Mouse (Mus musculus) kidney, adult 2 months (tissue): Measurements from ENCODE around the gene Hnrnpa3. TPM values are rescaled to one million over a fixed set of nuclear protein-coding genes. Genes with fewer than 3 reads are reported as not detected.

Experiments used
- DNase-seq: peaks from one replicate; pipeline ENCODE4 v3.0.0; 2021
- H3K27ac ChIP-seq: fragments of 200-500 bp; 2 replicates; pipeline ENCODE4 v1.5.1; 2012; ENCODE audit warnings: low read depth, low read length, control low read depth, inconsistent platforms; ENCODE audit not compliant: insufficient read depth
- H3K27me3 ChIP-seq: fragments of 200-500 bp; replicated peaks from 2 replicates; pipeline ENCODE4 v1.6.1; 2012; ENCODE audit warnings: mild to moderate bottlenecking, moderate library complexity, low read length, inconsistent platforms; ENCODE audit not compliant: control insufficient read depth, insufficient read depth
- H3K36me3 ChIP-seq: fragments of 200-500 bp; 2 replicates; pipeline ENCODE4 v1.6.1; 2012; ENCODE audit warnings: mild to moderate bottlenecking, moderate library complexity, low read length, inconsistent platforms; ENCODE audit not compliant: control insufficient read depth, insufficient read depth
- H3K4me1 ChIP-seq: fragments of 200-500 bp; 2 replicates; pipeline ENCODE4 v1.6.1; 2011; ENCODE audit warnings: low read length; ENCODE audit not compliant: control insufficient read depth, insufficient read depth
- H3K4me3 ChIP-seq: fragments of 200-500 bp; 2 replicates; pipeline ENCODE4 v1.5.1; 2011; ENCODE audit warnings: mild to moderate bottlenecking, low read depth, low read length, control low read depth; ENCODE audit not compliant: insufficient read depth
- CTCF ChIP-seq: fragments of 200-500 bp; conservative IDR thresholded peaks from 2 replicates; pipeline ENCODE4 v1.5.1; 2011; ENCODE audit warnings: low read depth, mild to moderate bottlenecking, control low read depth, low read length, moderate library complexity, mixed read lengths; ENCODE audit not compliant: insufficient read depth, insufficient read length
- POLR2A ChIP-seq: fragments of 200-500 bp; IDR thresholded peaks from one replicate; pipeline ENCODE4 v1.6.1; 2011; ENCODE audit warnings: low read depth, low read length, control low read depth
- WGBS: fragments of 180-500 bp; shearing (Covaris S2); methylation state at CpG from one replicate; pipeline ENCODE4 v1.1.7; 2018; 5-methylcytosine and 5-hydroxymethylcytosine counted together
- polyA plus RNA-seq: library from polyadenylated mRNA; depleted of rRNA; stranded (reverse); fragments of >200 nt; gene quantifications from 2 replicates; pipeline ENCODE4 v1.2.3, GENCODE M21; 2012

Gene Hnrnpa3
- polyA plus RNA-seq, 1 experiment, result 34.0 TPM

DNA sequence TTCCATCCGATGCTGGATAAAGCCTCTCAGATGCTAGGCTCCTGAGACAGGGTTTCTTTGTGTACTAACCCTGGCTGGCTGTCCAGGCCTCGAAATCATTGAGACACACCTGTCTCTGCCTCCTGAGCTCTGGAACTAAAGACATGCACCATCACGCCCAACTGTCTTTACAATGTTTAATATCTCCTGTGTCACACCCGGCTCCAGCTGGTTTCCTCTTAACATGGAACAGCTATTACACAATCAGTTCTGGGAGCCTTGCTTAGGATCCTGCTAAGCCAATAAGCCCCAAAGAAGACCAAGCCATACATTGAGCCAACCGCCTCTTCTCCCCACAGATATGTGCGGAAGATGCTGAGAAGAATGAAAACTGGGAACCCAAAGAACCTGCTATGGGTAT is 44.5 kb upstream of the Hnrnpa3 start:
- TF ChIP-seq CTCF, result no peak
- no peak for TF ChIP-seq POLR2A
- WGBS, result 88% methylated on average over 6 of the region's 6 CpGs
- Histone ChIP-seq H3K27ac (no peak overlapping the region), H3K36me3 (no peaks in the 10 kb centered on the region), H3K4me3 (no peak overlapping the region), H3K4me1 (peaks cover 11% of the 10 kb centered on the region), H3K27me3 (no peaks in the 10 kb centered on the region)
- DNase-seq, result no peak

DNA sequence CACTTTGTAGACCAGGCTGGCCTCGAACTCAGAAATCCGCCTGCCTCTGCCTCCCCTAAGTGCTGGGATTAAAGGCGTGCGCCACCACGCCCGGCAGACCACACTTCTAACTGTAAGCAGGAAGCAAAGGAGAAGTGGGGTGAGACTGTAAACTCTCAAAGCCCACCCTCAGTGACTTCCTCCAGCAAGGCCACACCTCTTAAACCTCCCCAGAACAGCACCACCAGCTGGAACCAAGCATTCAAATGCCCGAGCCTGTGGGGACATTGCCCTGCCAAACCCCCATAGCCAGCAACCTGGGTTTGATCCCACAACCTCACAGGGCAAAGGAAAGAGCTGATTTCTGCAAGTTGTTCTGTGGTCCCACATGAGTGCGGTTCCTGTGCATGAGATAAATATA is 42.1 kb upstream of the Hnrnpa3 start:
- Histone ChIP-seq H3K27me3 (no peaks in the 10 kb centered on the region), H3K36me3 (no peaks in the 10 kb centered on the region), H3K4me1 (peaks cover 11% of the 10 kb centered on the region), H3K27ac (no peak overlapping the region), H3K4me3 (no peak overlapping the region)
- TF ChIP-seq POLR2A (no peak), CTCF (no peak)
- whole genome bisulfite sequencing, result 95% methylated on average over 8 of the region's 8 CpGs
- no peak for DNase-seq

DNA sequence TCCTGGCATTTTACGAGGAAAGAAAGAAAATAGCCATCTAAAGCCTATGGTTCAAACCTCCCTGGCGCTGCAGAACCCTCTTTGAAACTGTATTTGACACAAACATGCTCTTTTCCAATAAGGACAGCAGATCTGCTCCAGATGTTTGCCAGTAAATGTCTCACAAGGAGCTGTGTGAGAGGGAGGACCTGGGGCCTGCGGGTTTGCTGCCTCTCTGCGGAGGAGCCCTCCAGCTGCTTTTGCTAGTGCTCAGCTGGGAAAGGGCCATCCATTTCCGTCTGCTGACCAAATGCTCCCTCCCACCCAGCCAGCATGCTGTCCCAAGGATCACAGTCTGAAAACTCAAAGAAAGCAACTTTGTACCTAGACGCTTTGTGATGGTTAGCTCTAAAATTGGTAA is 40.3 kb upstream of the Hnrnpa3 start:
- no peak for TF ChIP-seq POLR2A
- no peak for TF ChIP-seq CTCF
- 53% methylated on average over 6 of the region's 6 CpGs for WGBS
- H3K27ac ChIP-seq, result no peak overlapping the region

DNA sequence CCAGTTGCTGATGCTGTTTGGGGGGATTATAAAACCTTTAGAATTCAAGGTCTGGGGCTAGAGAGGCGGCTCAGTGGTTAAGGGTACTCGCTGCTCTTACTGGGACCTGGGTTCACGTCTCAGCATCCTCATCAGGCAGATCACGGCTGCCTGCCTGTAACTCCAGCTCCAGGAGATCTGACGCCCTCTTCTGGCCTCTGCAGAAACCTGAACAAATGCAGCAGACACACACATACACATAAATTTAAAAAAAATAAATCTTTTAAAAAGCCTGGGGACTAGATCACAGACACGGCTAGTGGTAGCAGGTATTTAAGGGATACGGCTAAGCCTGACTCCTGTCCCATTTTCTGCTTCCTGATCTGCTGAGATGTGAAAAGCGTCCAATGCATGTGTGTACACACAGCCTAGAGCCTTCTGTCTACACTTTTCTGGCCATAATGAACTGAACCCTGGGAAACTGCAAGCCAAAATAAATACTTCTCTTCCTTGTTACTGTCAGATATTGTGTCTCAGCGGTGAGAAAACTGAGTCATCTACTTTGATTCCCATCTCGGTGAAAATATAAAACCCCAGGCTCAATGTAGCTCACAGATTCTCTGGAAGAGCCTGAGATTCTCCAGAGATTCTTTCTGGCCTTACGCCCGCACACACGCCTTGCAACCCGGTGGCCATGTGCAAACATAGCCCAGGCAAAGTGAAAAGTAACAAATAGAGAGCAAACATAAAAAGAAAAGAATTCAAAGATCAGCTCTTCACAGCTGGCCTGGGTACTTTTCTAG is 37.0 kb upstream of the Hnrnpa3 start:
- peaks cover 7% of the 10 kb centered on the region; the same call in 1 of the 2 replicates for H3K4me1 ChIP-seq
- no peaks in the 10 kb centered on the region for H3K36me3 ChIP-seq
- no peak overlapping the region for H3K27ac ChIP-seq
- no peaks in the 10 kb centered on the region for H3K27me3 ChIP-seq
- TF ChIP-seq POLR2A, result no peak
- peak; percentile 14; the same call in 1 of the 2 replicates for TF ChIP-seq CTCF
- no peak for DNase-seq
- 84% methylated on average over 14 of the region's 14 CpGs for WGBS
- no peak overlapping the region for H3K4me3 ChIP-seq

More for the DNA sequence above, 40.3 kb upstream of the Hnrnpa3 start:
- H3K27me3 ChIP-seq, result no peaks in the 10 kb centered on the region
- no peak for DNase-seq
- no peak overlapping the region for H3K4me3 ChIP-seq
- H3K4me1 ChIP-seq, result peaks cover 4% of the 10 kb centered on the region
- H3K36me3 ChIP-seq, result no peaks in the 10 kb centered on the region

DNA sequence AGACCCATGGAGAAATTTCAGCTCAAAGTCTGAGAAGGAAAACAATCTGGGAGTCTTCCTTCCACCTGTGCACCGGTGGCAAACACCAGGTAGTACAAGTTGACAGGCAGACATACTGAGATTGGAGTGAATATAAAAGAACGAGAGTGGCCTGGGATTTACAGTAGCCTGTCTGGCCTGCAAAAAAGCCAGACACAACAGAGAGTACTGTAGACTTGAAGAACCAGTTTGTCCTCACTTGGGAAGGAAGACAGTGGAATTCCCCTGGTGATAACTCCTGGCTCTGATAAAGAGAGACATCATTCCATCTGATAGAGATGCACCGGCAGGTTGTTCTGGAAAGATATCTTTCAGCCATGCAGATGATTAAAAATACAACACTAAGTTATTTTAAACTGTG is 34.0 kb upstream of the Hnrnpa3 start:
- Histone ChIP-seq H3K4me3 (no peak overlapping the region), H3K36me3 (no peaks in the 10 kb centered on the region), H3K27me3 (no peaks in the 10 kb centered on the region), H3K4me1 (peaks cover 7% of the 10 kb centered on the region; the same call in 1 of the 2 replicates), H3K27ac (no peak overlapping the region)
- TF ChIP-seq CTCF (no peak), POLR2A (no peak)
- no peak for DNase-seq
- WGBS, result 62% methylated on average over 3 of the region's 3 CpGs

DNA sequence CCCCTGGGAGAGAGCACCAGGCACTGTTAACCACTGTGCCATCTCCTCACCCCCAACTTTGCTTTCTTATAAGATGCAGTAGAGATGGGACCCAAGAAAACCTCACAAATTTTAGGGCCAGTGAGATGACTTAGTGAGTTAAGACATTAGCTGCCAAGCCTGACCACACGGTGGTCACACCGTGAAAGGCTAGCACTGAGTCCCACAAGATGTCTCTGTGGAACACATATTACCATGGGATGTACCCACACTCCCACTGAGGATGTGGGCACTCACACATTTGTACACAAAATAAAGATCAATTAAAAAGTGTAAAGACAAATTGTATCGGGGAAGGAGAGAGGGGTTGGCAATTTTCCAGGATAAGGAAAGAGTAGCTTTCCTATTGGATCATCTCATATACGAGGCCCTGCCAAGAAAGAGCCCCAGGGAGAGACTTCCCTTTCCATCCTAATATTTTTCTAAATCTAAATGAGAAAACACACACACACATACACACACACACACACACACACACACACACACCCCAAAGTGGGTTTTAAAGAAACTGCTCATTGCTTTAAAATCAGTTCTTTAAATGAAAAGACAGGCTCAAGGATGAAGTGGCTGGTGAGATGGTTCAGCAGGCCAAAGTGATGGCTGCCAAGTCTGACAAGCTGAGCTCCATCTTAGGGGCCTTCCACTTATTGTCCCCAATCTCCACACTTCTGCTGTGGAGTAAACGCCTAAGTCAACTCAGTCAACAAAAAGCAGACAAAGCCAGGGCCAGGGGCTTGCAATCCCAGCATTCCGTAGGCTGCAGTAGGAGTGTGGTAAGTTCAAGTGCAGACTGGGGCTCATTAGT is 32.2 kb upstream of the Hnrnpa3 start:
- Histone ChIP-seq H3K27ac (no peak overlapping the region), H3K36me3 (no peaks in the 10 kb centered on the region), H3K4me3 (no peak overlapping the region), H3K27me3 (no peaks in the 10 kb centered on the region), H3K4me1 (peaks cover 7% of the 10 kb centered on the region; the same call in 1 of the 2 replicates)
- no peak for TF ChIP-seq POLR2A
- no peak for TF ChIP-seq CTCF
- 81% methylated on average over 6 of the region's 6 CpGs for WGBS
- no peak for DNase-seq

DNA sequence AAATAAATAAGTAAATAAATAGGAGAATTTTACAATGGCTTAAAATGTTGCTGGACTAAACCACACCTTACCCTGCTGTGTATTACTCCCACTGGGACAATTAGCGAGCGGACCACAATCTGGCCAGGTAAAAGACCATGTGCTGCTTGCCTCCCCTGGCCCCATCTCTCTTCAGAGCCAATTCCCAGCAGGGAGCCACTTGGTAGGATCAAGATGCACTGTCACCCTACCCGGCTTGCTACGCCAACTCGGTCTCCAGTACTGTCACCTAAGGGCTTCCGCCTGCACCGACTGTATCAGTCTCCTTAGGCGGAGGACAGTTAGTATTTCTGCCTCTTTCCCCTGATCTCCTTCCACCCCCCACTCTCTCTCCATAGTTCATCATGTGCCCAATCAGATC is 30.6 kb upstream of the Hnrnpa3 start:
- Histone ChIP-seq H3K27me3 (no peaks in the 10 kb centered on the region), H3K36me3 (no peaks in the 10 kb centered on the region), H3K4me1 (peaks cover 4% of the 10 kb centered on the region; the same call in 1 of the 2 replicates), H3K27ac (no peak overlapping the region), H3K4me3 (no peak overlapping the region)
- DNase-seq, result no peak
- WGBS, result 95% methylated on average over 8 of the region's 8 CpGs
- no peak for TF ChIP-seq POLR2A
- no peak for TF ChIP-seq CTCF
